ENCODE assay signal across 7 mouse cellular contexts in genomic region chr3:153912546-153913509, GRCm38 (mm10). TPM values are rescaled to one million over a fixed set of nuclear protein-coding genes. Genes with fewer than 3 reads are reported as not detected.
A peak's percentile ranks its signal among the peaks of the same experiment; 100 is the strongest.
DNase-seq lines count a peak whose midpoint lies in the region; ATAC-seq lines count a peak whose summit lies in the region.

Gene Rabggtb (minus strand): TSS chr3:153913009.

- H3K4me2 ChIP-seq in intestine, embryonic 15.5 days (replicated peaks): peak within 1 kb of the TSS; percentile 75

- ATAC-seq in intestine, embryonic 15.5 days: peak; percentile 94

- H3K27me3 ChIP-seq in intestine, embryonic 15.5 days (replicated peaks): no peaks in the 10 kb centered on the region
- no peaks in the 10 kb centered on the region for H3K27me3 ChIP-seq in midbrain, embryonic 10.5 days (ENCODE audit: low read depth, poor library complexity, severe bottlenecking)

- intact Hi-C loops in gastrocnemius, postnatal 36 days (cut with DNase I): loop anchor here (2.0 kb wide), 1 partner anchor 32 kb away; the partner anchor contains the start of gene Acadm
- intact Hi-C loops in left cerebral cortex, postnatal 25 days (cut with DNase I): loop anchor here (2.0 kb wide), 1 partner anchor 32 kb away; the partner anchor contains the start of gene Acadm

- H3K4me3 ChIP-seq in intestine, embryonic 15.5 days (replicated peaks): peak within 1 kb of the TSS; percentile 95
- peak within 1 kb of the TSS; percentile 95 for H3K4me3 ChIP-seq in midbrain, embryonic 10.5 days

- DNase-seq in adrenal gland, adult 18-20 months (ENCODE audit: low spot score in 2 of 2): peak; percentile 93 to 95
- DNase-seq in embryo, embryonic 11 days: peak; percentile 96
- peak; percentile 93 to 95 for DNase-seq in gastrocnemius, postnatal 36 days
- DNase-seq in left cerebral cortex, postnatal 25 days (ENCODE audit: low spot score in 2 of 2): peak; percentile 96 to 97
- DNase-seq in midbrain, embryonic 10.5 days (ENCODE audit: low spot score): peak; percentile 95
- peak; percentile 95 for DNase-seq in right cerebral cortex, postnatal 4 days

- peaks cover 35% of the 10 kb centered on the region for H3K4me1 ChIP-seq in intestine, embryonic 15.5 days (replicated peaks)
- H3K4me1 ChIP-seq in midbrain, embryonic 10.5 days: peaks cover 43% of the 10 kb centered on the region

- no peaks in the 10 kb centered on the region for H3K9me3 ChIP-seq in intestine, embryonic 15.5 days
- H3K9me3 ChIP-seq in midbrain, embryonic 10.5 days (replicated peaks): no peaks in the 10 kb centered on the region

- under 1% methylated on average over 65 of the region's 65 CpGs for WGBS in intestine, embryonic 15.5 days
- WGBS in midbrain, embryonic 10.5 days: 1% methylated on average over 65 of the region's 65 CpGs

- H3K9ac ChIP-seq in intestine, embryonic 15.5 days: peak within 1 kb of the TSS; percentile 98

- peak within 1 kb of the TSS; percentile 91 for H3K27ac ChIP-seq in intestine, embryonic 15.5 days
- H3K27ac ChIP-seq in midbrain, embryonic 10.5 days (replicated peaks): peak within 1 kb of the TSS; percentile 97

- peaks cover 24% of the 10 kb centered on the region for H3K36me3 ChIP-seq in intestine, embryonic 15.5 days
- H3K36me3 ChIP-seq in midbrain, embryonic 10.5 days: peaks cover 41% of the 10 kb centered on the region

RNA-seq across cellular contexts. Expression of gene Rabggtb, which starts in this region (rescaled TPM):
- total RNA-seq in adrenal gland, adult 18-20 months (2021): 100 to 1,000 TPM in 1 of 2 experiments, 10 to 100 TPM in 1; 96.0 to 103 TPM
- total RNA-seq in gastrocnemius, postnatal 36 days (2021): 10 to 100 TPM; 60.2 to 63.7 TPM
- 55.8 and 58.0 TPM in 2 replicates for polyA plus RNA-seq in intestine, embryonic 15.5 days (2015; fragmentation: Nextera tagmentation; extraction: Ambion mirVana)
- total RNA-seq in left cerebral cortex, postnatal 25 days (2021): 10 to 100 TPM; 64.9 TPM
- 43.7 and 48.0 TPM in 2 replicates for polyA plus RNA-seq in midbrain, embryonic 10.5 days (2016; fragmentation: Nextera tagmentation; extraction: Ambion mirVana)

Comparison
In these comparisons a context has a peak if more than half of its experiments do, and no peak if none do; other contexts are left out.
1. Peak in every context shown above with its lines: DNase-seq, ATAC-seq, H3K4me3 ChIP-seq and H3K27ac ChIP-seq.